Mouse (Mus musculus): ENCODE measurements around the gene Supt4a.
A peak's percentile ranks its signal among the peaks of the same experiment; 100 is the strongest.

Gene Supt4a

GRCm38 (mm10) chr11:87751031-87751430, 13.7 kb downstream of the Supt4a start:
- DNase-seq (ENCODE audit: low read depth, low spot score) = no peak

GRCm38 (mm10) chr11:87751491-87751966, 14.2 kb downstream of the Supt4a start:
- peak; percentile 48 for DNase-seq (ENCODE audit: low read depth, low spot score)

- DNase-seq (ENCODE audit: low read depth, low spot score) = no peak
Observed at GRCm38 (mm10) chr11:87752307-87752706, 15.0 kb downstream of the Supt4a start.

- DNase-seq (ENCODE audit: low read depth, low spot score) = no peak
Observed at GRCm38 (mm10) chr11:87753255-87753654, 15.9 kb downstream of the Supt4a start.

GRCm38 (mm10) chr11:87753891-87754501, 16.6 kb downstream of the Supt4a start:
- no peak for DNase-seq (ENCODE audit: low read depth, low spot score)

- DNase-seq (ENCODE audit: low read depth, low spot score) = peak; percentile 51
Observed at GRCm38 (mm10) chr11:87754603-87755002, 17.3 kb downstream of the Supt4a start.

- DNase-seq (ENCODE audit: low read depth, low spot score) = peak; percentile 81
Observed at GRCm38 (mm10) chr11:87755360-87756017, 18.1 kb downstream of the Supt4a start.

GRCm38 (mm10) chr11:87756251-87756820, 19.0 kb downstream of the Supt4a start:
- DNase-seq (ENCODE audit: low read depth, low spot score) = no peak

GRCm38 (mm10) chr11:87757001-87757954, 19.9 kb downstream of the Supt4a start:
- no peak for DNase-seq (ENCODE audit: low read depth, low spot score)

- DNase-seq (ENCODE audit: low read depth, low spot score) = no peak
Observed at GRCm38 (mm10) chr11:87758161-87758911, 21.0 kb downstream of the Supt4a start.

- DNase-seq (ENCODE audit: low read depth, low spot score) = no peak
Observed at GRCm38 (mm10) chr11:87758957-87759608, 21.7 kb downstream of the Supt4a start.

GRCm38 (mm10) chr11:87759609-87760005, 22.3 kb downstream of the Supt4a start:
- no peak for DNase-seq (ENCODE audit: low read depth, low spot score)

- no peak for DNase-seq (ENCODE audit: low read depth, low spot score)
Observed at GRCm38 (mm10) chr11:87760301-87761081, 23.1 kb downstream of the Supt4a start, which contains the start of gene Tspoap1. Gene Tspoap1, plus strand, starts transcription at chr11:87760541.

- DNase-seq (ENCODE audit: low read depth, low spot score) = no peak
Observed at GRCm38 (mm10) chr11:87761181-87761721, 23.9 kb downstream of the Supt4a start.

GRCm38 (mm10) chr11:87761806-87762701, 24.7 kb downstream of the Supt4a start:
- DNase-seq (ENCODE audit: low read depth, low spot score) = no peak

- no peak for DNase-seq (ENCODE audit: low read depth, low spot score)
Observed at GRCm38 (mm10) chr11:87762702-87763385, 25.5 kb downstream of the Supt4a start.

- DNase-seq (ENCODE audit: low read depth, low spot score) = no peak
Observed at GRCm38 (mm10) chr11:87763511-87763987, 26.2 kb downstream of the Supt4a start.

All from skeletal muscle tissue, adult 2 months (tissue).